Mouse (Mus musculus) adrenal gland, adult 2 months (tissue): ENCODE results near the gene Rnps1. TPM values are rescaled to one million over a fixed set of nuclear protein-coding genes. Genes with fewer than 3 reads are reported as not detected.

Source experiments
- DNase-seq: peaks from one replicate; pipeline ENCODE4 v3.0.0; 2021
- polyA plus RNA-seq: library from polyadenylated mRNA; depleted of rRNA; stranded (reverse); fragments of >200 nt; gene quantifications from 2 replicates; pipeline ENCODE4 v1.2.3, GENCODE M21; 2012; rRNA removed
- total RNA-seq, 2 experiments: library from RNA; stranded (reverse); gene quantifications; 2 replicates each; pipeline ENCODE4 v1.2.3; 2021

The Rnps1 gene
- total and polyA plus RNA-seq, 3 experiments: 61.4 to 95.2 (median 70.3) TPM

DNA sequence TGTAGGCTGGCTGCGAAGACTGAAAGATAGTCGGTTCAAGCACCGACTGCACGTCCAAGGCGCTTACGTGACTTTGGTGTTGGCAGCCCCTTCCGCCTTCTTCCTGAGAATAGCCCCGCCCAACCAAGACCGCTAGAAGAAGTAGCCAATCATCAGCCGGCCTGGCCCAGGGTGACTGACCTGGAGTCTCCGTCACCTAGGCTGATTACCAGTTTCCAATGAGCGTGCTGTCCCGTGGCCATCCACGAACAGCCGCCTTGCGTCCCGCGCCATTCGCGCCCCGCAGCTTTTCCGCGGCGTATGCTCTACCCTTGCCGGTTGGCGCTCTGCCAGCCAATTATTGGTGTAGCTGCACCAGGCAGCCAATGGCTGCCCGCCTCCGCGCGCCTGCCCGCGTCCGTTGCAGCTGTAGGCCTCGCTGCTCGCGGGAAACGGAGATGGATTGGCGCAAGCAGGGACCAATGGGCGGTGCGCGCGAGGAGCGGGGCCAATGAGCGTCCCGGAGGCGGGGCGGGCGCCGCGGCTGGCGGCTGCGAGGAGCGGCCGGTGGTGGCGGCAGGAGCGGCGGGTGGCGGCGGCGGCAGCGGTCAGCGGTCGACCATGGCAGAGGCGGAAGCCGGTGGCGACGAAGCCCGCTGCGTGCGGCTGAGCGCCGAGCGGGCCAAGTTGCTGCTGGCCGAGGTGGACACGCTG lies 55.7 kb downstream of the Rnps1 start, which contains the start of the genes E4f1 and Pgp:
TSS of gene E4f1 (minus strand) at position 404 of the 693 bp plus-strand sequence.
TSS of gene Pgp (plus strand) at position 483 of the 693 bp plus-strand sequence.
- peak; percentile 99 for DNase-seq

DNA sequence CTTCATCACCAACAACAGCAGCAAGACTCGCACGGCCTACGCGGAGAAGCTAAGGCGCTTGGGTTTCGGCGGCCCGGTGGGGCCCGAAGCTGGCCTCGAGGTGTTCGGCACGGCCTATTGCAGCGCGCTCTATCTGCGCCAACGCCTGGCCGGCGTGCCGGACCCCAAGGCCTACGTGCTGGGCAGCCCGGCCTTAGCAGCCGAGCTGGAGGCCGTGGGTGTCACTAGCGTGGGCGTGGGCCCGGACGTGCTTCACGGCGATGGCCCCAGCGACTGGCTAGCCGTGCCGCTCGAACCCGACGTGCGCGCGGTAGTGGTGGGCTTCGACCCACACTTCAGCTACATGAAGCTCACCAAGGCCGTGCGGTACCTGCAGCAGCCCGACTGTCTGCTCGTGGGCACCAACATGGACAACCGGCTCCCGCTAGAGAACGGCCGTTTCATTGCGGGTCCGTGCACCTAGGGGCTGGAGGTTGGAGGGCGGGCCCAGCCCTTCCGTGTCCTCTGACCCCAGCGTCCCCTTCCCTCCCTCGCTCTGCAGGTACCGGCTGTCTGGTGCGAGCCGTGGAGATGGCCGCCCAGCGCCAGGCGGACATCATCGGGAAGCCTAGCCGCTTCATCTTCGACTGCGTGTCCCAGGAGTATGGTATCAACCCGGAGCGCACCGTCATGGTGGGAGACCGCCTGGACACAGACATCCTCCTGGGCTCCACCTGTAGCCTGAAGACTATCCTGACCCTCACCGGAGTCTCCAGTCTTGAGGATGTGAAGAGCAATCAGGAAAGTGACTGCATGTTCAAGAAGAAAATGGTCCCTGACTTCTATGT lies 56.5 kb downstream of the Rnps1 start:
- DNase-seq: peak; percentile 79

DNA sequence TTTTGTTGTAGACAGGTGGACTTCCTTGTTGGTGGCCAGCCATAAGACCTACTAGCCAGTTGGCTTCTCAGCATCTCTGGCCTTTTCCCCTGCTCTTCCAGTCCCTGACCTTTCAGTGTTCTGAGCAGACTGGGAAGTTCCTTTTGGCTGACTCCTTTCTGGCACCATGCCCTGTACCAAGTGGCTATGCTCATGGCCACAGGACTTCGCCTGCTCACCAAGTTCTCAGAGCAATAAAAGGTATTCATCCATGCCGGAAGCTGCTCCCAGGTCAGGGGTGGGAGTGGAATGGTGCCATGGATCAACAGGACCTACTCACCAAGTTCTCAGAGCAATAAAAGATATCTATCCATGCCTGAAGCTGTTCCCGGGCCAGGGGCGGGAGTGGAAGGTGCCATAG lies 58.1 kb downstream of the Rnps1 start:
- peak; percentile 90 for DNase-seq

DNA sequence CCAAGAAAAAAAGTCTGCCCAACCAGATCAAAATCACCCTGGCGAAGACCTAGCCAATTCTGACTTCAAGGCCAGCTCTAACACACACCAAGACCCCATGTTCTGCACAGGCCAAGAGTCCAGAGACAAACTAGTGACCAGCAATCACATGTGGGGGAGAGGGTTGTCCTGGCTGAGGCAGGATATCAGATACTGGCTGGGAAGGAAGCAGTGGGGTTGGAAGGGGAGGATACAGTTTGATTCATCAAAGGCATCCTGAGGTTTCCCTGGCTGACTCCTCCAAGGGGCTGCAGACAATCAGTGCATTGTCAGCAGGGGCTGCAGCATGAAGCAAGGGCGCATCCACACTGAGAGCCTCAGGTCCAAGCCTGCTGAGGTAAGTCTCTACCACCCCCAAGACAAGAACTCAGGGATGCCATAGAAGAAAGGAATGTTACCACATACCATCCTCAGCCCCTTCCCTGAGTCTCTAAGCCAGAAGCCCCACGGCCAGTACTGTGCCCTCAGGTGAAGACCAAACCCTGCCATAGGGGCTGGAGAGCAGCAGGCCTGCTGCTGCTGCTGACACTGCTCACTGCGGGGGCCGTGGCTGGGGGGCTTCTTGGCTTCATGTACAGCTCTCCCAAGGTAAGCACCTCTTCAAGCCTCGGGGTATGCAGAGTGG lies 59.4 kb downstream of the Rnps1 start, which contains the start of gene Bricd5:
TSS of gene Bricd5 (plus strand) at position 273 of the 664 bp plus-strand sequence.
- no peak for DNase-seq

DNA sequence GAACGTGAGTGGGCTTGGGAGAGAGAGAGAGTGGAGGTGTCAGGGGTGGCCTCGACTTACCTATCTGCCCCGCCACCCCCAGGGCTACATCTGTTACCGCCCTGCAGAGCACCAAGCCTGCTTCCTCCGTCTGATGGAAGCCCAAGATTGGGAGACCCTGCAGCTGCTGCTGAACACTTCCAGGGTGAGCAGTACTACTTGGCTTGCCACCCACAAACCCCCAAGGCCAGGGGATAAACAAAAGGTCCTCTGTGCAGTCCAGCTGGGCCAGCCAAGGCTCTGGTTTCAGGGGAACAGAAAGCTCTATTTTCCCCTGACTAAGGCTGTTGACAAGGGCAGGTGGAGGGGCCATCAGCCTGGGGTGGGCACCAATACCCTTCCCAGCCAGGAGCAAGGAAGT lies 60.2 kb downstream of the Rnps1 start:
- no peak for DNase-seq

Other genes with a start within 250 kb of the Rnps1 start
- 100 to 1,000 TPM; 476 to 493 TPM for gene Atp6v0c, start 244.9 kb upstream of the Rnps1 start, total RNA-seq
- 1,190 and 1,565 TPM in 2 replicates for gene Atp6v0c, start 244.9 kb upstream of the Rnps1 start, polyA plus RNA-seq
- 10 to 100 TPM; 13.4 to 17.1 TPM for gene Tbc1d24, start 209.0 kb upstream of the Rnps1 start, total RNA-seq
- 24.6 and 33.5 TPM in 2 replicates for gene Tbc1d24, start 209.0 kb upstream of the Rnps1 start, polyA plus RNA-seq
- 1 to 10 TPM; 1.4 to 2.4 TPM for gene Ntn3, start 205.0 kb upstream of the Rnps1 start, total RNA-seq
- gene Ntn3, start 205.0 kb upstream of the Rnps1 start, polyA plus RNA-seq: 7.4 and 8.8 TPM in 2 replicates
- 1 to 10 TPM; 7.0 to 7.6 TPM for gene Tedc2, start 193.7 kb upstream of the Rnps1 start, total RNA-seq
- gene Tedc2, start 193.7 kb upstream of the Rnps1 start, polyA plus RNA-seq: 7.5 and 7.8 TPM in 2 replicates
- 1 to 10 TPM; 1.8 to 4.0 TPM for gene Ccnf, start 163.1 kb upstream of the Rnps1 start, total RNA-seq
- gene Ccnf, start 163.1 kb upstream of the Rnps1 start, polyA plus RNA-seq: 1.9 and 2.0 TPM in 2 replicates
- under 1 TPM; 0.09 to 0.10 TPM for gene Abca17, start 63.5 kb upstream of the Rnps1 start, total RNA-seq
- not detected in 2 replicates for gene Abca17, start 63.5 kb upstream of the Rnps1 start, polyA plus RNA-seq
- gene Abca3, start 62.6 kb upstream of the Rnps1 start, total RNA-seq: 10 to 100 TPM; 22.8 to 24.0 TPM
- gene Abca3, start 62.6 kb upstream of the Rnps1 start, polyA plus RNA-seq: 26.4 and 33.6 TPM in 2 replicates
- gene Eci1, start 12.1 kb downstream of the Rnps1 start, total RNA-seq: 100 to 1,000 TPM; 303 to 325 TPM
- 163 and 182 TPM in 2 replicates for gene Eci1, start 12.1 kb downstream of the Rnps1 start, polyA plus RNA-seq
- 1 to 10 TPM; 2.1 to 3.7 TPM for gene Dnase1l2, start 28.5 kb downstream of the Rnps1 start, total RNA-seq
- gene Dnase1l2, start 28.5 kb downstream of the Rnps1 start, polyA plus RNA-seq: 1.8 and 4.1 TPM in 2 replicates
- gene E4f1, start 55.7 kb downstream of the Rnps1 start, total RNA-seq: 10 to 100 TPM; 17.0 to 21.8 TPM
- 57.5 and 59.5 TPM in 2 replicates for gene E4f1, start 55.7 kb downstream of the Rnps1 start, polyA plus RNA-seq
- gene Pgp, start 55.8 kb downstream of the Rnps1 start, total RNA-seq: 100 to 1,000 TPM in 1 of 2 experiments, 10 to 100 TPM in 1; 65.0 to 104 TPM
- 254 TPM in 2 replicates for gene Pgp, start 55.8 kb downstream of the Rnps1 start, polyA plus RNA-seq
- under 1 TPM; 0.38 to 0.69 TPM for gene Bricd5, start 59.3 kb downstream of the Rnps1 start, total RNA-seq
- 0.57 and 0.67 TPM in 2 replicates for gene Bricd5, start 59.3 kb downstream of the Rnps1 start, polyA plus RNA-seq
- 10 to 100 TPM; 25.6 to 26.0 TPM for gene Mlst8, start 64.5 kb downstream of the Rnps1 start, total RNA-seq
- gene Mlst8, start 64.5 kb downstream of the Rnps1 start, polyA plus RNA-seq: 44.5 and 61.7 TPM in 2 replicates
- 10 to 100 TPM; 19.4 to 28.7 TPM for gene Caskin1, start 74.0 kb downstream of the Rnps1 start, total RNA-seq
- gene Caskin1, start 74.0 kb downstream of the Rnps1 start, polyA plus RNA-seq: 47.0 and 47.7 TPM in 2 replicates
- gene Traf7, start 113.4 kb downstream of the Rnps1 start, total RNA-seq: 100 to 1,000 TPM in 1 of 2 experiments, 10 to 100 TPM in 1; 91.4 to 105 TPM
- 152 and 167 TPM in 2 replicates for gene Traf7, start 113.4 kb downstream of the Rnps1 start, polyA plus RNA-seq
- gene Rab26, start 119.6 kb downstream of the Rnps1 start, total RNA-seq: 1 to 10 TPM in 1 of 2 experiments, under 1 TPM in 1; 0.98 to 1.8 TPM
- 0.65 and 1.1 TPM in 2 replicates for gene Rab26, start 119.6 kb downstream of the Rnps1 start, polyA plus RNA-seq
- gene Pkd1, start 135.3 kb downstream of the Rnps1 start, total RNA-seq: 10 to 100 TPM; 34.3 to 40.5 TPM
- gene Pkd1, start 135.3 kb downstream of the Rnps1 start, polyA plus RNA-seq: 73.2 and 73.3 TPM in 2 replicates
- gene Tsc2, start 218.1 kb downstream of the Rnps1 start, total RNA-seq: 100 to 1,000 TPM in 1 of 2 experiments, 10 to 100 TPM in 1; 83.5 to 110 TPM
- 160 and 180 TPM in 2 replicates for gene Tsc2, start 218.1 kb downstream of the Rnps1 start, polyA plus RNA-seq
- 10 to 100 TPM in 1 of 2 experiments, 1 to 10 TPM in 1; 4.8 to 10.1 TPM for gene Nthl1, start 218.1 kb downstream of the Rnps1 start, total RNA-seq
- gene Nthl1, start 218.1 kb downstream of the Rnps1 start, polyA plus RNA-seq: 9.4 and 13.8 TPM in 2 replicates
- gene Slc9a3r2, start 235.8 kb downstream of the Rnps1 start, total RNA-seq: 10 to 100 TPM; 51.8 to 76.0 TPM
- 120 and 150 TPM in 2 replicates for gene Slc9a3r2, start 235.8 kb downstream of the Rnps1 start, polyA plus RNA-seq
- gene Npw, start 243.9 kb downstream of the Rnps1 start, total RNA-seq: not detected
- 0.60 and 2.4 TPM in 2 replicates for gene Npw, start 243.9 kb downstream of the Rnps1 start, polyA plus RNA-seq